Mouse (Mus musculus) adipose tissue, adult 10 weeks (tissue): ENCODE measurements around the gene Sphk1. TPM values are rescaled to one million over a fixed set of nuclear protein-coding genes. Genes with fewer than 3 reads are reported as not detected.

Experiments used
- polyA plus RNA-seq: library from polyadenylated mRNA; stranded (reverse); fragments of 350-450 nt; fragmentation: Illumina TruSeq; extraction: RNeasy Lipid Tissue Mini Kit (QIAGEN cat#74804); gene quantifications from one replicate; pipeline ENCODE4 v1.2.3, GENCODE M21; 2014; ENCODE audit warnings: low read depth, low replicate concordance

The Sphk1 gene
- polyA plus RNA-seq, result 15.7 TPM

GRCm38 (mm10) chr11:116530187-116531147 is at the start of gene Sphk1:
Gene Sphk1, plus strand, starts transcription at chr11:116530925.

GRCm38 (mm10) chr11:116493795-116494252 is 36.9 kb upstream of the Sphk1 start, which contains the start of gene Prpsap1:
Gene Prpsap1, minus strand, starts transcription at chr11:116494202.

GRCm38 (mm10) chr11:116581376-116581814 is 50.7 kb downstream of the Sphk1 start, which contains the start of gene Ube2o:
Gene Ube2o, minus strand, starts transcription at chr11:116581447.

Other genes with a start within 250 kb of the Sphk1 start
- gene Galr2, start 250.0 kb upstream of the Sphk1 start, polyA plus RNA-seq, result 1.4 TPM
- gene Exoc7, start 223.7 kb upstream of the Sphk1 start, polyA plus RNA-seq, result 43.2 TPM
- 16.9 TPM for gene Foxj1, start 195.5 kb upstream of the Sphk1 start, polyA plus RNA-seq
- 13.9 TPM for gene Rnf157, start 117.9 kb upstream of the Sphk1 start, polyA plus RNA-seq
- gene Ubald2, start 96.8 kb upstream of the Sphk1 start, polyA plus RNA-seq, result 69.7 TPM
- gene Qrich2, start 64.7 kb upstream of the Sphk1 start, polyA plus RNA-seq, result 7.1 TPM
- 63.6 TPM for gene Prpsap1, start 36.7 kb upstream of the Sphk1 start, polyA plus RNA-seq
- gene Ube2o, start 50.5 kb downstream of the Sphk1 start, polyA plus RNA-seq, result 17.5 TPM
- not detected for gene Aanat, start 55.5 kb downstream of the Sphk1 start, polyA plus RNA-seq
- gene Rhbdf2, start 96.1 kb downstream of the Sphk1 start, polyA plus RNA-seq, result 14.5 TPM
- 3.3 TPM for gene Prcd, start 122.6 kb downstream of the Sphk1 start, polyA plus RNA-seq
- gene Cygb, start 123.4 kb downstream of the Sphk1 start, polyA plus RNA-seq, result 43.7 TPM
- gene St6galnac1, start 244.6 kb downstream of the Sphk1 start, polyA plus RNA-seq, result not detected